ENCODE assay signal across 8 mouse cellular contexts in the genomic region with DNA sequence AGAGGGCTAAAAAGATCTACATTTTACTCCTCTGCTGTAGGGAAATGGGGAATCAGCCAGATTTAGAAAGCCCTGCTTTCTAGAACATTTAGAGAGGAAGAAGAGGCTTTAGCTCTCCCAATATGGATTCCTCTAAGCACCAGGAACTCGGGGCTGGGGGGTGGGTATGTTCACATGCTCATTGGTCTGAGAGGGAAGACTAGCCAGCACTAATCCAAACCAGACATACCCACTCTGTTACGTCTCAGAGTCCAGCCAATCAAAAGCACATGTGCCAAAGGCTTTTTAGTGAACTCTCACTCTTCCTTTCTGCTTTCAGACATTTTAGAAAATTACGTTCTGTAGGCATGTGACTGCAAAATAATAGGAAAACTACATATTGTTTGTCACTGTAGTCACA. TPM values are rescaled to one million over a fixed set of nuclear protein-coding genes. Genes with fewer than 3 reads are reported as not detected.
A peak's percentile ranks its signal among the peaks of the same experiment; 100 is the strongest.
DNase-seq lines count a peak whose midpoint lies in the region; ATAC-seq and TF ChIP-seq lines count a peak whose summit lies in the region.

No protein-coding gene starts in this region.

- H3K36me3 ChIP-seq in hindbrain, embryonic 16.5 days (ENCODE audit: control insufficient read depth, insufficient read depth, low read length): 0 out of 2 replicates have a peak, but pooled peaks cover 4% of the 10 kb centered on the region
- no peaks in the 10 kb centered on the region for H3K36me3 ChIP-seq in midbrain, embryonic 16.5 days (ENCODE audit: control insufficient read depth, insufficient read depth, low read length)

- whole genome bisulfite sequencing in hindbrain, embryonic 16.5 days: 31% methylated on average over 3 of the region's 3 CpGs
- WGBS in midbrain, embryonic 16.5 days: 22% methylated on average over 3 of the region's 3 CpGs

- no peak for TF ChIP-seq CTCF in layer of hippocampus, adult 2 months (conservative IDR thresholded peaks at IDR 0.05)

- peak overlapping the region; percentile 72 for H3K4me3 ChIP-seq in layer of hippocampus, adult 2 months
- peak overlapping the region; percentile 66 for H3K4me3 ChIP-seq in hindbrain, embryonic 16.5 days (ENCODE audit: low read length)
- peak overlapping the region; percentile 65 for H3K4me3 ChIP-seq in midbrain, embryonic 16.5 days (ENCODE audit: low read depth, low read length)

- DNase-seq in layer of hippocampus, adult 2 months (ENCODE audit: low spot score in 2 of 2): no peak
- no peak for DNase-seq in layer of hippocampus, postnatal 25 days (ENCODE audit: extremely low spot score in 1 of 2, low spot score in 1 of 2)
- peak; percentile 43 for DNase-seq in embryo, embryonic 10 days (ENCODE audit: low spot score)
- DNase-seq in adrenal gland, adult 8-10 months: no peak
- DNase-seq in ovary, postnatal 14 days (ENCODE audit: low spot score): no peak
- no peak for DNase-seq in frontal cortex, postnatal 25 days (ENCODE audit: low spot score in 2 of 2)

- no peak overlapping the region; the same call in 1 of the 2 replicates for H3K27ac ChIP-seq in layer of hippocampus, adult 2 months
- H3K27ac ChIP-seq in hindbrain, embryonic 16.5 days (ENCODE audit: low read depth, low read length): no peak overlapping the region
- peak overlapping the region; percentile 89; the same call in 1 of the 2 replicates for H3K27ac ChIP-seq in midbrain, embryonic 16.5 days (ENCODE audit: low read length)

- H3K4me2 ChIP-seq in hindbrain, embryonic 16.5 days (ENCODE audit: low read length): peak overlapping the region; percentile 62
- H3K4me2 ChIP-seq in midbrain, embryonic 16.5 days (ENCODE audit: low read length): peak overlapping the region; percentile 59

- H3K9me3 ChIP-seq in hindbrain, embryonic 16.5 days (ENCODE audit: control insufficient read depth, low read length): no peaks in the 10 kb centered on the region
- H3K9me3 ChIP-seq in midbrain, embryonic 16.5 days (replicated peaks; ENCODE audit: control insufficient read depth, low read length, poor library complexity, severe bottlenecking): no peaks in the 10 kb centered on the region

- no peak for ATAC-seq in hindbrain, embryonic 16.5 days
- ATAC-seq in midbrain, embryonic 16.5 days: no peak

- H3K9ac ChIP-seq in hindbrain, embryonic 16.5 days (ENCODE audit: low read depth, low read length): peak overlapping the region; percentile 47
- peak overlapping the region; percentile 79 for H3K9ac ChIP-seq in midbrain, embryonic 16.5 days (ENCODE audit: low read depth, low read length)

- H3K4me1 ChIP-seq in hindbrain, embryonic 16.5 days (ENCODE audit: control insufficient read depth, insufficient read depth, low read depth, low read length): peaks cover 5% of the 10 kb centered on the region
- peaks cover 12% of the 10 kb centered on the region for H3K4me1 ChIP-seq in midbrain, embryonic 16.5 days (ENCODE audit: control insufficient read depth, insufficient read depth, low read length)

- H3K27me3 ChIP-seq in hindbrain, embryonic 16.5 days (replicated peaks; ENCODE audit: control insufficient read depth, insufficient read depth, low read length): no peaks in the 10 kb centered on the region
- H3K27me3 ChIP-seq in midbrain, embryonic 16.5 days (ENCODE audit: control insufficient read depth, insufficient read depth, low read depth, low read length): no peaks in the 10 kb centered on the region

RNA-seq across cellular contexts. Expression of a gene that starts 1.6 kb away (rescaled TPM):
- 100 to 1,000 TPM; 275 to 285 TPM for total RNA-seq in layer of hippocampus, adult 2 months (2021)
- 100 to 1,000 TPM; 270 to 328 TPM for total RNA-seq in layer of hippocampus, postnatal 25 days (2021)
- polyA plus RNA-seq in hindbrain, embryonic 16.5 days (2015; fragmentation: Nextera tagmentation; extraction: Ambion mirVana): 618 and 663 TPM in 2 replicates
- polyA plus RNA-seq in midbrain, embryonic 16.5 days (2015; fragmentation: Nextera tagmentation; extraction: Ambion mirVana): 738 and 754 TPM in 2 replicates
- 100 to 1,000 TPM; 402 to 571 (median 482) TPM for total RNA-seq in adrenal gland, adult 8-10 months (2022)

RNA-seq across cellular contexts. Expression of a gene that starts 45.5 kb away (rescaled TPM):
- 1 to 10 TPM; 8.7 to 9.0 TPM for total RNA-seq in layer of hippocampus, adult 2 months (2021)
- 1 to 10 TPM; 7.9 to 9.4 TPM for total RNA-seq in layer of hippocampus, postnatal 25 days (2021)
- polyA plus RNA-seq in hindbrain, embryonic 16.5 days (2015; fragmentation: Nextera tagmentation; extraction: Ambion mirVana): 5.4 and 5.8 TPM in 2 replicates
- 6.1 and 6.2 TPM in 2 replicates for polyA plus RNA-seq in midbrain, embryonic 16.5 days (2015; fragmentation: Nextera tagmentation; extraction: Ambion mirVana)
- total RNA-seq in adrenal gland, adult 8-10 months (2022): 10 to 100 TPM in 1 of 4 experiments, 1 to 10 TPM in 3; 7.9 to 14.3 (median 8.5) TPM
